Mouse (Mus musculus) thymus, postnatal 4 days (tissue): Measurements from ENCODE around the gene Rbms1.

ENCODE experiments used
- DNase-seq: peaks from one replicate; pipeline ENCODE4 v3.0.0; 2021

The Rbms1 gene

GRCm38 (mm10) chr2:60748585-60748984 is 214.4 kb downstream of the Rbms1 start:
- no peak for DNase-seq

- no peak for DNase-seq
Observed at GRCm38 (mm10) chr2:60747590-60747989, 215.4 kb downstream of the Rbms1 start.

GRCm38 (mm10) chr2:60744674-60745073 is 218.3 kb downstream of the Rbms1 start:
- DNase-seq: no peak

- DNase-seq: no peak
Observed at GRCm38 (mm10) chr2:60739389-60740137, 223.4 kb downstream of the Rbms1 start.

- DNase-seq: no peak
Observed at GRCm38 (mm10) chr2:60730929-60731328, 232.1 kb downstream of the Rbms1 start.

- no peak for DNase-seq
Observed at GRCm38 (mm10) chr2:60730024-60730423, 233.0 kb downstream of the Rbms1 start.

- DNase-seq: no peak
Observed at GRCm38 (mm10) chr2:60728902-60729585, 233.9 kb downstream of the Rbms1 start.

GRCm38 (mm10) chr2:60724660-60725059 is 238.3 kb downstream of the Rbms1 start:
- DNase-seq: no peak

GRCm38 (mm10) chr2:60722967-60723366 is 240.0 kb downstream of the Rbms1 start:
- no peak for DNase-seq

- no peak for DNase-seq
Observed at GRCm38 (mm10) chr2:60722514-60722913, 240.5 kb downstream of the Rbms1 start, which contains the start of gene Itgb6. Itgb6 (minus strand) TSS chr2:60722643.

- peak; percentile 44 for DNase-seq
Observed at GRCm38 (mm10) chr2:60720906-60721305, 242.1 kb downstream of the Rbms1 start.

GRCm38 (mm10) chr2:60720205-60720604 is 242.8 kb downstream of the Rbms1 start:
- DNase-seq: no peak

- DNase-seq: peak; percentile 83
Observed at GRCm38 (mm10) chr2:60717348-60717747, 245.6 kb downstream of the Rbms1 start.

- no peak for DNase-seq
Observed at GRCm38 (mm10) chr2:60716549-60716948, 246.4 kb downstream of the Rbms1 start.

- DNase-seq: no peak
Observed at GRCm38 (mm10) chr2:60715771-60716170, 247.2 kb downstream of the Rbms1 start.

GRCm38 (mm10) chr2:60714971-60715502 is 248.0 kb downstream of the Rbms1 start:
- no peak for DNase-seq

GRCm38 (mm10) chr2:60714475-60714874 is 248.5 kb downstream of the Rbms1 start:
- no peak for DNase-seq

- no peak for DNase-seq
Observed at GRCm38 (mm10) chr2:60713857-60714256, 249.1 kb downstream of the Rbms1 start.

GRCm38 (mm10) chr2:60712891-60713290 is 250.1 kb downstream of the Rbms1 start:
- no peak for DNase-seq

- no peak for DNase-seq
Observed at GRCm38 (mm10) chr2:60712483-60712882, 250.5 kb downstream of the Rbms1 start.

GRCm38 (mm10) chr2:60711098-60711880 is 251.7 kb downstream of the Rbms1 start:
- no peak for DNase-seq

- DNase-seq: no peak
Observed at GRCm38 (mm10) chr2:60710317-60710716, 252.7 kb downstream of the Rbms1 start.

GRCm38 (mm10) chr2:60708671-60709070 is 254.3 kb downstream of the Rbms1 start:
- no peak for DNase-seq
